Mouse (Mus musculus) retina, postnatal 7 days (tissue): ENCODE data around the gene M1ap.

Experiments
- DNase-seq: peaks from one replicate; pipeline ENCODE4 v3.0.0-alpha.2; 2012; ENCODE audit warnings: low read depth, low spot score

The M1ap gene

GRCm38 (mm10) chr6:83070247-83070310 is 123.4 kb downstream of the M1ap start, which contains the start of gene Tlx2:
Gene Tlx2, minus strand, starts transcription at chr6:83070293.
- DNase-seq, result no peak

DNA sequence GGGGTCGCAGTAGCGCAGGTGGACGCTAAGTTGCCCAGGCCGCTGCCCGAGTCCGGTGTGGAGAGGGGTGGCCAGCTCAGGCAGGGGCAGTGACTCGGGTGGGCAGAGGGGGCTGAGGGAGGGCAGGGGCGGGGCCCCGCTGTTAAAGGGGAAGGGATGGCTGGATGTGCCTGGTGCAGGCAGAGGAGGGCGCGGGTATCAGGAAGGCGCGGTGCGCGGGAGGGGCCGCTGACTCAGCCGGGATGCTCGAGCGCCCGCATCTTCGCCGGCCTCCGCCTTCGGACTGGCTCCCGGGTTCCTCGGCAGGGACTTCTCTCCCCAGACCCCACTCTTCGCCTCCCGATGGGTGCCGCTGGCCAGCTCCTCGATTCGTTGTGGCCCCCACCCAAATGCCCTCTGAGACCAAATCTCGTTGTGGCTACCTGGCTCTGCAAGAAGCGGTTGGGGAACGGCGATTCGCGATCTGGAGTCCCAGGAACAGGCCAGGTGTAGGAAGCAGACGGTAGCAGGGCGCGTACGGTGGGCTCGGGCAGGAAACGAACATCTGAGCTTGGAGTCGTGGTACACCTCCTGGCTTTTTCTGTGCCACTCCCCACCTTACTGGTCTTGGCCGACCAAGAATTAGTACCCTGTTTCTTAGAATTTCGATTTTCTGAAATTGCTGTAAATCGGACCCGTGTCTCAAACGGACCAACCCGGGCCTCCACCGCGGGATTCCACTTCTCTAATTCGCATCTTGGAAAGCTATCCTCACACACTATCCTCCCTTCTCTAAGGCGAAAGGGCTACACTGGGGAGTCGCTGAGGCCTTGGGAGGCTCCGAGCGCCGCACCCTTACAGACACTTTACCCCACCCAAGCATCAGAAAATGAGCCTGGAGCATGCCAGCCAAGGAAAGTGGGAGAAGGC is 123.9 kb downstream of the M1ap start:
- no peak for DNase-seq

- DNase-seq, result no peak
Observed at GRCm38 (mm10) chr6:83071220-83071619, 124.5 kb downstream of the M1ap start.

GRCm38 (mm10) chr6:83074979-83075378 is 128.3 kb downstream of the M1ap start:
- DNase-seq, result no peak

DNA sequence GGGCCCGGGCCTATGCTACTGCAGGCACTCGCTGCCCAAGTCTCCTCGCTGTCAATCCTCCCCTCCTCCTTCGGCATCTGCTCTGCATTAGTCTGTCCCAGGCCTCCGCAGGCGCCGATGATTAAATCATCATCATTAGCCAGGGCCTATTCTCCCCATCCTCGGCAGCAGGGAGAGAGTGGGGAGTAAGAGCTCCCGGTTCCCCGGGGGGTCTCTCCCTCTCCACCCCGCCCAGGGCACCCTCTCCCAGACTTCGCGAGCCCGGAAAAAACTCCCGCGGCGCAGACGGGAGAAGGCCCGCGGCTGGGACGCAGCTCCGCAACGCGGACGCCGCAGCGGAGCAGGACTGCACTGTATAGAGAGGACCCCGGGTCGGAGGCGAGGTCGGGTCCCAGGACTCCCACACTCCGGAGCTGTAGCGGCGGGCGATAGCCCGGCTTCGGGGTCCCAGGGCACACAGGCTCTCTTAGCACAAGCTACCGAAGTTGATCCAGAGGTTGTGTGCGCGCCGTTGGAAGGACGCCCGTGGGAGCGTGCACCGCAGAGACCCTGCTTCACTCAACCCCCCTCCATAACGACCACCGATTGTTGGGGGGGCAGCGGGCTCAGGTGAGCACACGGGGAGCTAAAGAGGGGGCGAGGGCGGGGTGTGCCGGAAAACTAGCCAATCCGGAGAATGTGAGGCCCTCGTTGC is 131.1 kb downstream of the M1ap start, which contains the start of gene Pcgf1:
Gene Pcgf1 (plus strand): TSS at position 240 of the 694 bp plus-strand sequence.
- no peak for DNase-seq

DNA sequence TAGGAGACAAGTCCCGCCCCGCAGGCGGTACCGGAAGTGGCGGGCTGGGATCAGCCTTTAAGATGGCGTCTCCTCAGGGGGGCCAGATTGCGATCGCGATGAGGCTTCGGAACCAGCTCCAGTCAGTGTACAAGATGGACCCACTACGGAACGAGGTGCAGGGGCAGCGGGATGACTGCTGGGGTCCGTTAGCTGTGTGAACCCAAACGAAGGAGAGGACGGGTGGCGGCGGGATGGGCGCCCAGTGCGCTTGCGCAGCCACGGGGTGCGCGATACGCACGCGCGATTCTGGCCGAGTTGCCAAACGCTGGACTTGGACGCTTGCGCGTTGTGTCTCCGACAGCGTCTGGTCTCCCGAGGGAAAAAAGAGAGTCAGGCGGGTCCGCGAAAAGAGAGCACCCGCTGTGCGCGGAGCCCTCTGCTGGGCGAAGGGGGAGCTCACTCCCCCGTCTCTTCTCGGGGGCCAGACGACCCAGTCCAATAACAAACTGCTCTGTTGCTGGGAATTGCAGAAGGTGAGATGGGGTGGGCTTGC is 131.7 kb downstream of the M1ap start:
- peak; percentile 98 for DNase-seq
